Mouse (Mus musculus) cerebellum, adult 2 months (tissue): ENCODE measurements at regions not wholly inside any gene's neighbourhood (a gene's known extent, or its start where the extent isn't known, plus 50 kb on each side); places are given as distances from the start of the nearest gene placed in this dataset.

ENCODE experiments used
- CTCF ChIP-seq: fragments of 200-500 bp; IDR thresholded peaks from 2 replicates; pipeline ENCODE4 v1.5.1; 2011; ENCODE audit warnings: low read depth, mild to moderate bottlenecking, control low read depth, low read length, moderate library complexity, borderline replicate concordance; ENCODE audit not compliant: insufficient read depth
- POLR2A ChIP-seq: fragments of 200-500 bp; IDR thresholded peaks from 2 replicates; pipeline ENCODE4 v1.6.1; 2011; ENCODE audit warnings: low read length, control low read depth, borderline replicate concordance; ENCODE audit not compliant: insufficient read depth

- no peak for TF ChIP-seq POLR2A
- no peak for TF ChIP-seq CTCF
Measured at GRCm38 (mm10) chr14:16009778-16010177, 239.3 kb upstream of the Ngly1 start.
